Mouse (Mus musculus): ENCODE results near the gene Usf2. TPM values are rescaled to one million over a fixed set of nuclear protein-coding genes. Genes with fewer than 3 reads are reported as not detected.
A peak's percentile ranks its signal among the peaks of the same experiment; 100 is the strongest.

The Usf2 gene
- polyA plus RNA-seq, 1 experiment from 2014 or later: 22.3 TPM

GRCm38 (mm10) chr7:30908992-30909431 is 47.6 kb downstream of the Usf2 start:
- Histone ChIP-seq H3K27me3 (0 out of 2 replicates have a peak, but pooled peaks cover 3% of the 10 kb centered on the region), H3K9ac (no peak overlapping the region), H3K4me1 (peaks cover 17% of the 10 kb centered on the region), H3K9me3 (no peaks in the 10 kb centered on the region), H3K27ac (no peak overlapping the region), H3K36me3 (no peaks in the 10 kb centered on the region), H3K4me3 (peak overlapping the region; percentile 28), H3K4me2 (peak overlapping the region; percentile 53)
- 0 out of 2 replicates have a peak, but pooled peaks have one; percentile 30 for ATAC-seq (ENCODE audit: insufficient number of reproducible peaks, low FRiP score, low TSS enrichment, low read depth)
- 24% methylated on average over 16 of the region's 17 CpGs for WGBS

- peak overlapping the region; percentile 28 for H3K4me3 ChIP-seq
- H3K9me3 ChIP-seq: no peaks in the 10 kb centered on the region
- H3K27me3 ChIP-seq: 0 out of 2 replicates have a peak, but pooled peaks cover 3% of the 10 kb centered on the region
- 0 out of 2 replicates have a peak, but pooled peaks have one; percentile 37 for ATAC-seq (ENCODE audit: insufficient number of reproducible peaks, low FRiP score, low TSS enrichment, low read depth)
- 1% methylated on average over 25 of the region's 26 CpGs for WGBS
- peaks cover 17% of the 10 kb centered on the region for H3K4me1 ChIP-seq
- H3K9ac ChIP-seq: no peak overlapping the region
- no peaks in the 10 kb centered on the region for H3K36me3 ChIP-seq
- peak overlapping the region; percentile 53 for H3K4me2 ChIP-seq
- H3K27ac ChIP-seq: no peak overlapping the region
Measured at GRCm38 (mm10) chr7:30908277-30908991, 48.2 kb downstream of the Usf2 start.

- WGBS: 41% methylated on average over 4 of the region's 4 CpGs
- peaks cover 13% of the 10 kb centered on the region for H3K4me1 ChIP-seq
- no peak for ATAC-seq (ENCODE audit: insufficient number of reproducible peaks, low FRiP score, low TSS enrichment, low read depth)
- H3K9me3 ChIP-seq: no peaks in the 10 kb centered on the region
- no peaks in the 10 kb centered on the region for H3K36me3 ChIP-seq
- H3K27ac ChIP-seq: no peak overlapping the region
- no peak overlapping the region for H3K9ac ChIP-seq
- no peak overlapping the region for H3K4me3 ChIP-seq
- 0 out of 2 replicates have a peak, but pooled peaks cover 3% of the 10 kb centered on the region for H3K27me3 ChIP-seq
- no peak overlapping the region for H3K4me2 ChIP-seq
Measured at GRCm38 (mm10) chr7:30904042-30904441, 52.6 kb downstream of the Usf2 start.

Other genes with a start within 250 kb of the Usf2 start
- gene Atp4a, start 244.6 kb downstream of the Usf2 start, polyA plus RNA-seq (2015; fragmentation: Nextera tagmentation; extraction: Ambion mirVana): 0.19 and 0.99 TPM in 2 replicates
- 197 and 199 TPM in 2 replicates for gene Tmem147, start 227.3 kb downstream of the Usf2 start, polyA plus RNA-seq (2015; fragmentation: Nextera tagmentation; extraction: Ambion mirVana)
- gene Gapdhs, start 213.1 kb downstream of the Usf2 start, polyA plus RNA-seq (2015; fragmentation: Nextera tagmentation; extraction: Ambion mirVana): 0.52 and 0.66 TPM in 2 replicates
- gene Sbsn, start 205.3 kb downstream of the Usf2 start, polyA plus RNA-seq (2015; fragmentation: Nextera tagmentation; extraction: Ambion mirVana): 293 and 299 TPM in 2 replicates
- 913 and 939 TPM in 2 replicates for gene Dmkn, start 193.0 kb downstream of the Usf2 start, polyA plus RNA-seq (2015; fragmentation: Nextera tagmentation; extraction: Ambion mirVana)
- gene Krtdap, start 168.9 kb downstream of the Usf2 start, polyA plus RNA-seq (2015; fragmentation: Nextera tagmentation; extraction: Ambion mirVana): 3,274 and 3,770 TPM in 2 replicates
- 0.27 TPM in 1 of 2 replicates, not detected in the other for gene Ffar2, start 133.0 kb downstream of the Usf2 start, polyA plus RNA-seq (2015; fragmentation: Nextera tagmentation; extraction: Ambion mirVana)
- not detected in 2 replicates for gene Ffar3, start 100.6 kb downstream of the Usf2 start, polyA plus RNA-seq (2015; fragmentation: Nextera tagmentation; extraction: Ambion mirVana)
- not detected in 2 replicates for gene Ffar1, start 95.2 kb downstream of the Usf2 start, polyA plus RNA-seq (2015; fragmentation: Nextera tagmentation; extraction: Ambion mirVana)
- gene Cd22, start 76.5 kb downstream of the Usf2 start, polyA plus RNA-seq (2015; fragmentation: Nextera tagmentation; extraction: Ambion mirVana): 0.04 and 0.11 TPM in 2 replicates
- 1.3 and 1.4 TPM in 2 replicates for gene Mag, start 41.9 kb downstream of the Usf2 start, polyA plus RNA-seq (2015; fragmentation: Nextera tagmentation; extraction: Ambion mirVana)
- gene Hamp2, start 32.1 kb downstream of the Usf2 start, polyA plus RNA-seq (2015; fragmentation: Nextera tagmentation; extraction: Ambion mirVana): not detected in 2 replicates
- not detected in 2 replicates for gene Hamp, start 12.8 kb downstream of the Usf2 start, polyA plus RNA-seq (2015; fragmentation: Nextera tagmentation; extraction: Ambion mirVana)
- 37.1 and 39.5 TPM in 2 replicates for gene Lsr, start 16.7 kb upstream of the Usf2 start, polyA plus RNA-seq (2015; fragmentation: Nextera tagmentation; extraction: Ambion mirVana)
- gene Fam187b, start 17.0 kb upstream of the Usf2 start, polyA plus RNA-seq (2015; fragmentation: Nextera tagmentation; extraction: Ambion mirVana): 2.4 and 2.7 TPM in 2 replicates
- gene Fxyd5, start 85.7 kb upstream of the Usf2 start, polyA plus RNA-seq (2015; fragmentation: Nextera tagmentation; extraction: Ambion mirVana): 42.3 and 52.6 TPM in 2 replicates
- 13.1 and 19.0 TPM in 2 replicates for gene Fxyd7, start 94.7 kb upstream of the Usf2 start, polyA plus RNA-seq (2015; fragmentation: Nextera tagmentation; extraction: Ambion mirVana)
- 107 and 155 TPM in 2 replicates for gene Fxyd1, start 100.4 kb upstream of the Usf2 start, polyA plus RNA-seq (2015; fragmentation: Nextera tagmentation; extraction: Ambion mirVana)
- 0.58 and 0.88 TPM in 2 replicates for gene Lgi4, start 102.5 kb upstream of the Usf2 start, polyA plus RNA-seq (2015; fragmentation: Nextera tagmentation; extraction: Ambion mirVana)
- 76.1 and 91.8 TPM in 2 replicates for gene Fxyd3, start 119.9 kb upstream of the Usf2 start, polyA plus RNA-seq (2015; fragmentation: Nextera tagmentation; extraction: Ambion mirVana)
- 2.4 and 3.4 TPM in 2 replicates for gene Hpn, start 158.5 kb upstream of the Usf2 start, polyA plus RNA-seq (2015; fragmentation: Nextera tagmentation; extraction: Ambion mirVana)
- gene Scn1b, start 170.2 kb upstream of the Usf2 start, polyA plus RNA-seq (2015; fragmentation: Nextera tagmentation; extraction: Ambion mirVana): 4.7 and 5.7 TPM in 2 replicates
- 68.2 and 70.9 TPM in 2 replicates for gene Gramd1a, start 199.1 kb upstream of the Usf2 start, polyA plus RNA-seq (2015; fragmentation: Nextera tagmentation; extraction: Ambion mirVana)